Mouse (Mus musculus): ENCODE results near the gene Wwp2.

Wwp2 gene

DNA sequence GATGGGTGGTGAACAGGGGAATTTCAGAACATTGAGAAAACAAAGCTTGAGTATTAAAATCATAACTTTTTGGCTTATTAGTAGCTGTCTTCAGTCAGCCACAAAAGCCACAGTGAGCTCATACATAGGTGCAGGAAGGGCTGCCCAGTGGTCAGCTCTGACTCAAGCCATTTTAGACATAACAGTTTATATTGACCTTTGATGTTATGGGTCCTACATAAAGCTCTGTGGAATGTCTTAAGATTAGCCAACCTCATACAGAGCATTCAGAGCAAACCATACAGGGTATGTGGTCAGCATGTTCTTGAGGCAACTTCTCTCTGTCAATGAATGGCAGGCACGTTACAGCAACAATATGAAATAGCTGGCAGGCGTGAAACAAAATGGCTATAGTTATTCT is 134.9 kb downstream of the Wwp2 start:
- DNase-seq (ENCODE audit: low spot score): no peak

DNA sequence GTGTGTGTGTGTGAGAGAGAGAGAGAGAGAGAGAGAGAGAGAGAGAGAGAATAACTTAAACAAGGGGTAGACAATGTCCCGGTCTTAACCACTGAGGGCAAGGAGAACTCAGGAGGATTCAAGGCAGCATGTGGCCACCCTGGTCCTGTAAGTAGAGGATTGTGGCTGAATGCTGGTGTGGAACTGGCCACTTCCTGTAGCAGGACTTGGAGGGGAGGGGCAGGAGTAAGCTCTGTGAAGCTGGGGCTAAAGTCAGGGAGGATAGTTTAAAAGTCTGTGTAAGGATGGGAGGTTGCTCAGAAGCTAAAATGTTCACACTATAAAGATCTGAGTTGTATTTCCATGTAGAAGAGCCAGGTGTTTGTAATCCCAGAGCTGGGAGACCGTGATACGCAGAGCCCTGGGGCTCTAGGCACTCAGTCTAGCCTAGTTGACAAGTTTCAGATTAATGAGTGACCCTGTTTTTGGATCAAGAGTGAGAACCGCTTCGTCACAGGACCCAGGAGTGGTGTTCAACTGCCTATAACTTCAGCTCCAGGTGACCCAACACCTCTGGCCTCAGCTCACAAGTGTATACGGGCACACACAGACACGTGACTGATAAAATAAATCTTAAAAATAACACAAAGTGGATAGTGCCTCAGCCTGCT is 135.4 kb downstream of the Wwp2 start:
- no peak for DNase-seq (ENCODE audit: low spot score)

DNA sequence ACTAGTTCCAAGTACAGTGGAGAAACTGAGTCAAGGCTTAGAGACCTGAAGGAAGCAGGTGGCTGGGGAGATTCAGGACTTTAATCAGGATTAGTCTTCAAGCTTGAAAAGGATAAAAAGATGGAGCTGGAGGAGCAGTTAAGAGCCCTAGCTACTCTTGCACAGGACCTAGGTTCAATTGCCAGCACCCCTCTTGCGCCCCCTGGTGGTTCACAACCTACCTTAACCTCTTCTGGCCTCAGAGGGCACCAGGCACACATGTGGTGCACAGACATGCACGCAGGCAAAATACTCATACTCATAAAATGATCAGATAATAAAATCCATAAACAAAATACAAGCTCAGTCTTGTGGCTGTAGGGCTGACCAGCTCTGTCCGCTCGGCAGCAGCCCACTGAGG is 136.3 kb downstream of the Wwp2 start:
- peak; percentile 77 for DNase-seq (ENCODE audit: low spot score)

DNA sequence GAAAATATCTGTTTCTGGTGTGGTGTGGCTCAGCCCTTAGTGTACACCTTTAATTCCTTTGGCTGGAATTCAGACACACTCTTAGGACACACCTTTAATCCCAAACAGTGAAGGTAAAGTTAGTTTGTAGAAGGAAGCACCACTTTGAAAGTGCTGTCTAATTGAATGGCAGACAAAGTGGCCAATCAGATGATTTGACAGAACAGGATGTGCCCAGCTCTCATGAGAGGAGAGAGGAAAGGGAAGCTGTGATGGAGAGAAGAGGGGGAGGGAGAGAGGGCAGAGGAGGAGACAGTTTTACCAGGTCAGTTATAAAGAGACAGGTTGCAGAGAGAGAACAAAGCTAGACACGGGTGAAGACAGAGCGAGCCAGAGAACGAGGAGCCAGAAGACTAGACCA is 138.6 kb downstream of the Wwp2 start:
- no peak for DNase-seq (ENCODE audit: low spot score)

DNA sequence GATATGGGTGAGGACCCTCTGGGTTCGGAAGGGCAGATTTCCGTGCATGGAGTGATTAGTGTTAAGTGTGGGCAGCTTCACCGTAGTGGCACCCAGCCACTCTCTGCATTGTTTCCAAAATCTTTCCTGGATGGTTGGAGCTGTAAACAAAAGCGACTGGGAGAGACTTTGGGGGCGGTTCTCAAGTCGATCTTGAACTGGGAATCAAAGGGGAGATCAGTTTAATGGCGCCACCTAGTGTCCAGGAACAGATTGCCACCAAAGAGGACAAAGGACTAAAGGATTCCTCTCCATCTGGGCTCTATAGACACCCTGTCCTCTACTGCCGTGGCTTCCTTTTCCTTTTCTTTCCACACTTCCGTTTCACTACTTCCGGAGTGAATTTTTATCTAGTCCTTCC is 140.5 kb downstream of the Wwp2 start:
- DNase-seq (ENCODE audit: low spot score): peak; percentile 85

DNA sequence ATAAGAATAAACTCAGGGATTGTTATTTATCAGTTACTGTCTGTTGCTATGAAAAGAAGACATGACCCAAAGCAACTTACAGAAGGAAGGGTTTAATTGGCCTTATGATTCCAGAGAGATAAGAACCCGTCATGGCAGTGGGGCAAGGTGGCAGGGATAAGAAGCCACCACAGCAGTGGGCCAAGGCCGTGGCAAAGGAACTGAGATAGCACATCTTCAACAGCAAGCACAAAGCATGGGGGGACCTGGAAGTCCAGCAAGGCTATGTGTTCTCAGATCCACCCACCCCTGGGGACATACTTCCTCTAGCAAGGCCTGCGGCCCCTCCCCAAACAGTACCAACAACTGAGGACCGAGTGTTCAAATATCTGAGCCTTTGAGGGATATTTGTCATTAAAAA is 141.5 kb downstream of the Wwp2 start:
- DNase-seq (ENCODE audit: low spot score): no peak

DNA sequence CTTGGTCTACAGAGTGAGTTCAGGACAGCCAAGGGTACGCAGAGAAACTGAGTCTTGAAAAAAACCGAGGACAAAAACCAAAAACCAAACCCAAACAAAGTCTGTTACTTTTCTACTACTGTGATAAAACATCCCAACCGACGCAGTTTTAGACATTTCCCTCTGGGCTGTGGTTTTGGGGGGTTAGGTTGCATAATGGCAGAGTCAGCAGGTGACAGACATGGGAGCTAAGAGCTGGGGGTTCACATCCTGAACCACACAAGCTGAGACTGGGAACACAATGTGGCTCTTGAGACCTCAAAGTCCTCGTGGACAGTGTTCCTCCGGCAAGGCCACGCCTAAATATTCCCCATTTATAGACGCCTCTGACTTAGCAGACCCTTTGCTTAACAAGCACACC is 142.0 kb downstream of the Wwp2 start:
- DNase-seq (ENCODE audit: low spot score): no peak

DNA sequence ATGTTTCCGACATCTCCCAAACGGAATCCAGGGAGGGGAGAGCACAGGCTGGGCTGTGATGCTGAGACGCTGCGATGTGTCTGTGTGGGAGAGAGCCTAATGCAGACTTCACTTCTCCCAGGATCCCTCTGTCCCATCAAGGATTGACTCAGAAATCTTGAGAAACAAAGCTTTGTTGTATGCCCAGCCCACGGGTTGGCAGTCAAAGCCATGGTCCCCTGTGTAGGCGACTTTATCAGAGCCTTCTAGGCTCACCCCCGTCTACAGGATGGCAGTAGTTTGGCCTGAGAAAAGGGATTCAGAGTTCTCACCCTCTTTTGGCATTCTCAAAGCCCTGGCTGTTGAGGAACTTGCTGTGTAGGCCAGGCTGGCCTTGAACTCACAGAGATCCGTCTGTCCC is 142.4 kb downstream of the Wwp2 start:
- no peak for DNase-seq (ENCODE audit: low spot score)

DNA sequence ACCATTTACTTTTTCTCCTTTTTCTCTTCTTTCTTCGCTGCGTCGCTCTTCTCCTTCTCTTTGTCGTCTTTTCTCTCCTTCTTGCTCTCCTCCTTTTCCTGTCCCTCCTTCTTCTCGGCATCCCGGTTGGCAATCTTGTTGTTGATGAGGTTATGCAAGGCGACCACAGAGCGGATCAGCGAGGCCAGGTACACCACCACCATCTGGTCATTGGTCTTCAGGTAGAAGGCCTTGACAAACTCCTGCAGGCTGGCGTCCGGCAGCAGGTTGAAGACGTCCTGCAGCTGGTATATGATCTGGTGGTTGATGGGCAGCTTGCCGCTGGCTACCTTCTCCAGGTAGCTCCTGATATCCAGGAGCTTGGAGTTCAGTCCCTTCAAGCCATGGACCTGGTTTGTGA is 144.7 kb downstream of the Wwp2 start:
- DNase-seq (ENCODE audit: low spot score): no peak

DNA sequence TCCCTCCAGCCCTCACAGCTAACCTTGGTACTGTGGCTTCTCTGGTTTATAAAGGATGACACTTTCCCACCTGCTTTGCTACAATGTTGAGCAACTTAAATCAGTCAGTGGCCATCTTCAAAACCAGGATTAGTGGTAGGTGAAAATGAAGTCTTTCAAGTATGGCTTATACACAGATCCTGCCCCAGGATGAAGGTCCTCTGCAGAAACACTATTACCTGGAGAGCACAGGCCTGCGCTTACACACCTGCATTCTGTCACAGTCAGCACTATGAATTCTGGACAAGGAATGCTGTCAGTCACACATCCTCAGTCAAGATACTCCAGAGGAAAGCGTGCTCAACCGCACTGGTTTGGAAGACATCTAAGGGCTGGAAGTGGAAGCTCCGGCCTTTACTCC is 145.4 kb downstream of the Wwp2 start:
- DNase-seq (ENCODE audit: low spot score): no peak

DNA sequence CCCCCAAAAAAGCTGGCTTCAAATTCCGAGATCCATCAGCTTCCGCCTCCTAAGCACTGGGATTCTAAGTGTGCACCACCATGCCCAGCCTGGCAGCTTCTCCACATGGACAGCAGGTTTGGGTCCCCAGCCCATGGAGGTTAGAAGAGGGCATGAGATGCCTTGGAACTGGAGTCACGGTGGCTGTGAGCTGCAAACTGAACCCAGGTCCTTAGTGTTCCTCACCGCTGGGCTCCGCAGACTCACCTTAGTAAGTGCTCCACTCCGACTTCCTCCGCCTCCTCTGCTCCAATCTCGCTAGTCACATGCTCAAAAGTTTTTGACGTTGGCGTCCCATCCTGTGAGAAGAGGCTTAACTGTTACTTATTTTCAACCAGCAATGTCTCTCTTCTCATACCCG is 146.0 kb downstream of the Wwp2 start:
- DNase-seq (ENCODE audit: low spot score): no peak

DNA sequence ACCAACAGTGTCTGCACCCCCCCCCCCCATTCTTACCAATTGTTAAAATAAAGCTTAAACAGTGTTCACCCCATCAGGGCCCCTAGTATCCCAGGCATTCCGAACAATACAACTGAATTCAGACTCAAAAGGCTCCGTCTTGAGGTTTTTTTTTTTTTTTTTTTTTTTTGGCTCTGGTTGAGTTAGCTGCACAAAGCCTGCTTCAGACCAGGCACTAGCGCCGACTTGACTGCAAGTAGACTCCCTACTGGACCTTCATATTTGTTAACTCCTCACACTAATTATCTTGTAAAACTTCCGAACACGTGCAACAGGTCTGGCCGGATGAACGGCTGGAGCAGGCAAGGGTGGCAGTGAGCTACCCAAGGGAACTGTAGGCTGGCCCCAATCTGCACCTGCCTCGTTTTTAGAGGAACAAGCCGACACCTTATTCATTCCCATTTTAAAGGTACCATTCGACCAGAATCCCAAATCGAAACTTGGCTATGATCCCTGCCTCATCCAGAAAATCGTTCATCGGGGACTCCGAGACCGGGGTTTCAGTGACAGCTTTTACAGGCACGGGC is 151.3 kb downstream of the Wwp2 start:
- peak; percentile 57 for DNase-seq (ENCODE audit: low spot score)

DNA sequence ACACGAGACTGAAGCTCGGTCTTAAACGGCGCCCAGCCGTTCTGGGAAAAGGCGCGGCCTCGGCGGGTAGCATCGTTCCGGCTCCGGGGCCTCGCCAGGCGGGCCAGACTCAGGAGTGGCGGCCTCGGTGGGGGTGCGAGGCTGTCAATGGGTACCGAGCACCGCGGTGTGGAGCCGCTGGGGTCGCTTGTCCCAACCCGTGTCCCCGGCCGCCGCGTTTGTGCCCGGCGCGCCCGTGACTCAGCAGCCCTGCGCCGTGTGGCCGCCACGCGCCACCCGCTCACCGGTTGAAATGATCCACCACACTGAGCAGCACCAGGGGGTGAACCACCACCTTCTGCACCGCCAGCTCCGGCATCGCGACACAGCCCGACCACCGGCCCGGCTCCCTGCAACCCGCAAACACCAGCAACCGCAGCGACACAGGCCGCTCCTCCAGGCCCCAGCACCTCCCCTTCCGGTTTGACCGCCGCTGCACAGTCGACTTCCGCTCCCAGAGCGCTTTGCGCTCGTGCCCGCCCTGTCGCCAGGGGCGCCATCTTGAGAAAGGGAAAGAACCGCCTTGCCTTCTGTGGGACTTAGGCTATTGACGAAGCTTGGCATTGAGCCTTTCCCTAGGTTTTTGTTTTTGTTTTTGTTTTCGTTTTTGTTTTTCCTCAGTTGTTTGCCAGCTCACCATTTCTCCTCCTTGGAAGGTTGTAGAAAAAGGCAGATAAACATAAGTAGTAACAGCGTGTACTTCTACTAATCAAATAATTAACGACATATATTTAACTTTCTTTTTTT is 152.0 kb downstream of the Wwp2 start, which contains the start of gene Psmd7:
Gene Psmd7, minus strand, starts transcription at position 470 of the 786 bp plus-strand sequence.
- DNase-seq (ENCODE audit: low spot score): peak; percentile 94

DNA sequence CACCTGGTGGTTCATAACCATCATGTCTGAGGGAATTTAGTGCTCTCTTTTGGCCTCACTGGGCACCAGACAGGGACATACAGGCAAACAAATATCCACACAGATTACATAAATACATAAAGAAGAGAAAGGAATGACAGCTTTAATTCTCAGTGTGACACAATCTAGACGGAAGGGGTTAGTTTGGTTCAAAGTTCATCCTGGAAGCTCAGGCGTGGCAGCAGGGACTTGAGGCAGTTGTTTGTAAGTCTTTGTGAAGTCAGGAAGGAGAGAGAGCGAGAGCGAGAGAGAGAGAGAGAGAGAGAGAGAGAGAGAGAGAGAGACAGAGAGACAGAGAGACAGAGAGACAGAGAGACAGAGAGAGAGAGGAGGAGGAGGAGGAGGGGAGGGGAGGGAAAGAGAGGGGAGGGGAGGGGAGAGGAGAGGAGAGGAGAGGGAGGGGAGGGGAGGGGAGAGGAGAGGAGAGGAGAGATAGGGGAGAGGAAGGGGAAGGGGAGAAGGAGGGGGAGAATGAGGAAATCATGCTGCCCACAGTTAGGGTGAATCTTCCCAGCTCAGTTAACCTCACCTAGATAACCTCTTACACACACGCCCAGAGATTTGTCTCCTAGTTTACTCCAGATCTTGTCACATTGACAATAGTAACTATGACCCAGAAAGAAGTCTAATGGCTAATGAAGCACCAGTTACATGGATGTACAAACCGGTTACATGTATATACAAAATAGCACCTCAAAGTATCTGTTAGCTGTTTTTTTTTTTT is 158.0 kb downstream of the Wwp2 start:
- no peak for DNase-seq (ENCODE audit: low spot score)

DNA sequence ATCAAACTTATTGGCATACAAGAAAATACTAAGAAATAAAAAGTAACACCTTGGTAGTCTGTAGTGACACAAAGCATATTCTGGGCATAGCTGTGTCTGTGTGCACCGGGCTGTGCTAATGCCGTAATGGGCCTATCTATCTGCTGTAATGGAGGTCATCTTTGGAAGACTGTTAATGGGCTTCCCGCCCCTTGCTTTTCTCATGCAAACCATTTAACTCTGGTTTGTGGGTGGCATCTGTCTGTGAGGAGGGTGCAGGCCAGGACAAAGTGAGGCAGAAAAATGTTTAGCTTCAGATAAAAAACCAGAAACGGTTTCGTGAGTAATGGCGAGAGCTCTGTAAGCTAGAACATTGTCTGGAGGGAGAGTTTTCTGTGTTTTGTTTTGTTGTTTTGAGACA is 158.7 kb downstream of the Wwp2 start:
- DNase-seq (ENCODE audit: low spot score): no peak

DNA sequence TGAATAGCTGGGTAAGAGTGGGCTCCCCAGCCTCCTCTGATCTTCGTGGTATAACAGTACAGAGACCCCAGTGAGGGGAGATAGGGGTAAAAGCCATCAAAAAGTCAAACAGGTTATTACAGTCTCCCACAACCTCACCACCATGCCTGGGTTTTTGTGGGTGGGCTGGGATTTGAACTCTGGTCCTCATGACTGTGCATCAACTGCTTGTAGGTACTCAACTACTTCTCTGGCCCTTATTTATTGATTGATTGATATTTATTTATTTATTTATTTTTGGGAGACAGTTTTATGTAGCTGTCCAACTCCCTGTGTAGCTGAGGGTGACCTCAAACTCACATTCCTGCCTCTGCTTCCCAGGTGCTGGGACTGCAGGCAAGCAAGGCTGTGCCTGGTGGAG is 161.6 kb downstream of the Wwp2 start:
- no peak for DNase-seq (ENCODE audit: low spot score)

DNA sequence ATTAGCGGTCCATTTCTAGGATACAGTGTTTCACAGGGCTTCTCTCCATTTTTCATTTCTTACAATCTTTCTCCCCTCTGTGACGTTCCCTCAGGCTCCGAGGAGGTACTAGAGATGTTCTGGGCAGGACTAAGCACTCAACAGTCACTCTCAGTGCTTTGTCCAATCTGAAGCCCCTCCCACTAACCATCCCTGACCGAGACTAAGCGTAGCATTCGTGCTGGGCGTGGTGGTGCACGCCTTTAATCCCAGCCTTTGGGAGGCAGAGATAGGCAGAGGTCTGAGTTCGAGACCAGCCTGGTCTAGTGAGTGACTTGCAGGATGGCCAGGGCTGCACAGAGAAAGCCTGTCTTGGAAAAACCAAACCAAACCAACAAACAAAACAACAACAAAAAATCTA is 163.5 kb downstream of the Wwp2 start:
- DNase-seq (ENCODE audit: low spot score): no peak

DNA sequence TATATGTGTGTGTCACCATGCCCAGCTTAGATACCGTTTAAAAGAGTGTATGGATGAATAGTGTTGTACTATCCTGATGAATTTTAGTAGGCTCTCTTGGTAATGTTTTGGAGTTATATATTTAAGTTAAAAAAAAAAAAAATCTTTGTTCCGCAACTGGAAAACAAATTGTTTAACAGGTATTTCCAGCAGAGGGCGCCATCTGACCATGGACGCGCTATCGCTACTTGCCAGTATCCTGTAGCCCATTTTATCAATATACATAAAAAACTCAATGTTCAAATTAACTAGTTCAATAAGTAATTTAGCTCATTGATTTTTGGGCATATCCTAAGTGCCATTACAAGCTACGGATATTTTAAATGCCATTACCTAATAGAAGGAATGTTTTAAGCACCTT is 166.9 kb downstream of the Wwp2 start:
- DNase-seq (ENCODE audit: low spot score): peak; percentile 75

Measured in urinary bladder, postnatal 14 days (tissue).